Mouse (Mus musculus) hindbrain, embryonic 15.5 days (tissue): ENCODE measurements at regions not wholly inside any gene's neighbourhood (a gene's known extent, or its start where the extent isn't known, plus 50 kb on each side); places are given as distances from the start of the nearest gene placed in this dataset.
A peak's percentile ranks its signal among the peaks of the same experiment; 100 is the strongest.
"Not testable (repeated sequence)": the region's sequence is repeated elsewhere in the genome, so short reads cannot be mapped to it uniquely, and the experiment has no call there.

Source experiments
- ATAC-seq: fragments of 200-750 bp; cut with Nextera tagmentation; 2 replicates; pipeline ENCODE4 v1.8.0; 2017; ENCODE audit warnings: low read depth, moderate number of reproducible peaks, moderate TSS enrichment; ENCODE audit not compliant: low FRiP score
- H3K27ac ChIP-seq: fragments of 300-500 bp; sonication (generic); replicated peaks from 2 replicates; pipeline ENCODE4 v1.5.1; 2015; ENCODE audit warnings: mild to moderate bottlenecking, inconsistent platforms
- H3K27me3 ChIP-seq: fragments of 300-500 bp; sonication (generic); 2 replicates; pipeline ENCODE4 v1.6.1; 2015; ENCODE audit warnings: control low read depth, inconsistent platforms
- H3K36me3 ChIP-seq: fragments of 300-500 bp; sonication (generic); 2 replicates; pipeline ENCODE4 v1.6.1; 2015; ENCODE audit warnings: control low read depth, inconsistent platforms
- H3K4me1 ChIP-seq: fragments of 300-500 bp; sonication (generic); replicated peaks from 2 replicates; pipeline ENCODE4 v1.6.1; 2015; ENCODE audit warnings: control low read depth, inconsistent platforms
- H3K4me2 ChIP-seq: fragments of 300-500 bp; sonication (generic); 2 replicates; pipeline ENCODE4 v1.6.1; 2015; ENCODE audit warnings: moderate library complexity, mild to moderate bottlenecking, inconsistent platforms
- H3K4me3 ChIP-seq: fragments of 300-500 bp; sonication (generic); 2 replicates; pipeline ENCODE4 v1.5.1; 2015; ENCODE audit warnings: mild to moderate bottlenecking, inconsistent platforms
- H3K9ac ChIP-seq: fragments of 300-500 bp; sonication (generic); 2 replicates; pipeline ENCODE4 v1.6.1; 2015; ENCODE audit warnings: inconsistent platforms
- H3K9me3 ChIP-seq: fragments of 300-500 bp; sonication (generic); 2 replicates; pipeline ENCODE4 v1.6.1; 2016; ENCODE audit warnings: control low read depth, inconsistent platforms
- WGBS: fragments of 180-500 bp; shearing (Covaris S2); methylation state at CpG from one replicate; pipeline ENCODE4 v1.1.7; 2015; 5-methylcytosine and 5-hydroxymethylcytosine counted together

- Histone ChIP-seq H3K36me3 (no peaks in the 10 kb centered on the region), H3K4me1 (no peaks in the 10 kb centered on the region), H3K9ac (no peak overlapping the region), H3K4me2 (no peak overlapping the region), H3K9me3 (no peaks in the 10 kb centered on the region), H3K27ac (no peak overlapping the region), H3K4me3 (no peak overlapping the region), H3K27me3 (no peaks in the 10 kb centered on the region)
- no peak for ATAC-seq
- 58% methylated on average over 2 of the region's 2 CpGs for WGBS
These were observed 1407.6 kb downstream of the Gm9008 start for GRCm38 (mm10) chr6:75089971-75090370.

- 79% methylated on average over 3 of the region's 3 CpGs for WGBS
These were observed 1429.8 kb downstream of the Gm9008 start for GRCm38 (mm10) chr6:75067758-75068157.

GRCm38 (mm10) chr6:75042336-75043010, 1455.1 kb downstream of the Gm9008 start:
- H3K9ac ChIP-seq: no peak overlapping the region
- H3K4me2 ChIP-seq: no peak overlapping the region
- H3K27me3 ChIP-seq: no peaks in the 10 kb centered on the region
- ATAC-seq: peak; percentile 79; the same call in 1 of the 2 replicates
- no peak overlapping the region for H3K4me3 ChIP-seq
- H3K36me3 ChIP-seq: no peaks in the 10 kb centered on the region
- no peaks in the 10 kb centered on the region for H3K9me3 ChIP-seq
- H3K27ac ChIP-seq: no peak overlapping the region; the same call in 1 of the 2 replicates
- H3K4me1 ChIP-seq: peaks cover 4% of the 10 kb centered on the region; the same call in 1 of the 2 replicates

More at GRCm38 (mm10) chr6:75067758-75068157, 1429.8 kb downstream of the Gm9008 start:
- Histone ChIP-seq H3K27ac (no peak overlapping the region), H3K36me3 (no peaks in the 10 kb centered on the region), H3K4me3 (no peak overlapping the region), H3K27me3 (no peaks in the 10 kb centered on the region), H3K4me1 (no peaks in the 10 kb centered on the region), H3K9me3 (no peaks in the 10 kb centered on the region), H3K4me2 (no peak overlapping the region), H3K9ac (no peak overlapping the region)
- ATAC-seq: no peak

- Histone ChIP-seq H3K9me3 (no peaks in the 10 kb centered on the region), H3K27me3 (no peaks in the 10 kb centered on the region), H3K4me3 (no peak overlapping the region), H3K4me1 (peaks cover 4% of the 10 kb centered on the region; the same call in 1 of the 2 replicates), H3K4me2 (no peak overlapping the region), H3K27ac (no peak overlapping the region), H3K36me3 (no peaks in the 10 kb centered on the region), H3K9ac (no peak overlapping the region)
- WGBS: 92% methylated on average over 2 of the region's 2 CpGs
- ATAC-seq: no peak
These were observed 1458.1 kb downstream of the Gm9008 start for GRCm38 (mm10) chr6:75039451-75039850.

- H3K9me3 ChIP-seq, H3K4me2 ChIP-seq, H3K27me3 ChIP-seq, H3K9ac ChIP-seq, H3K27ac ChIP-seq, ATAC-seq, H3K4me3 ChIP-seq, H3K36me3 ChIP-seq, H3K4me1 ChIP-seq: not testable (repeated sequence)
- WGBS: 33% methylated on average over 1 of the region's 1 CpGs
These were observed 1460.4 kb downstream of the Gm9008 start for GRCm38 (mm10) chr6:75037179-75037578.
